Mouse (Mus musculus): ENCODE measurements at regions not wholly inside any gene's neighbourhood (a gene's known extent, or its start where the extent isn't known, plus 50 kb on each side); places are given as distances from the start of the nearest gene placed in this dataset.

DNA sequence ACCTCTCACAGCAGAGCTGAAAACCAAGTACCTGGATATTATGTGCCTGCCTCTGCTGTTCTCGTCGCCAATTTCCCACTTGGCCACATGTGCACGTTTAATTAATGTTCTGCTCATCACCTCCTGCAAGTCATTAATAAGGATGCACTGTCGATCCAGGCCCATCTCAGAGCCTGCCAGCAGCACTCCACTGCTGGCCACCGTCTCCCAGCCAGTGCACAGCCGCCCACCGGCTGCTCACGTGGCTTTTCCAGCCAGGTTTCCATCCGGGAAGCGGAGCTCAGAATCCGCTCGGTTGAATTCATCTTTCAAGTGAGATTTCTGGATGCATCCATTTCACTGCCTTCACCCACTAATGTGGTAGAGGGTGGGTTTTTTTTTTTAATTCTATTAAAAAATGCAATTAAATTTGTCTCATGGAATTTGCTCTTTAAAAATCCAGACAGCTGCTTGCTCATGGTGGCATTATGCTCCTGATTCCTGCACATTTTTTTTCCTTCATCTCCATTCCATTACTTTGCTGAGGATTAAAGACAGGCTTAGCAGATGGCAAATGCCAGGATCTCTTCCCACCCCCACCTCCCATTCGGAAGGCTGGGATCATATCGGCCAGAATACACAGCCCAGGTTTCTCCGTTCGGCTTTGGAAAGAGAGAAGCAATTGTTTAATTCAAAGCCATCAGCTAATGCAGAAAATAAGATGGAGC is 113.9 kb upstream of the Lmo4 start:
- H3K4me1 ChIP-seq = no peaks in the 10 kb centered on the region
- no peak for ATAC-seq (ENCODE audit: insufficient read depth, low FRiP score, low read depth)

DNA sequence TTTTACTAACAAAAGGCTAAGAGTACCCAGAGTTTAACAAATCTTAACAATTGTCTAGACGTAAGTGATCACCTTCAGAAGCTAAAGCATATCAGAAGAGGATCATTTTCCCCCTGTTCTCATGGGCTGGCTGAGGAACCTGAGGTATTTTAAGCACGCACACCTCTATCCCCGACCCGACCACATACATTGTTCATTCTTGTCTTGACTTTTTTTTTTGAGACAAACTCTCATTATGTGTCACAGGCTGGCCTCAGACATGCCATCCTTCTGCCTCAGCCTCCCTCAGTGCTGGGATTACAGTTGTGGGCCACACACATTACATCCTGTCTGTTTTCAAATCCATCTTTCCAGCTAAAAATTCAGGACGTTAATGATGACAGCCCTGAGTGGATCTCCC is 105.7 kb upstream of the Lmo4 start:
- ATAC-seq (ENCODE audit: insufficient read depth, low FRiP score, low read depth) = no peak
- no peak overlapping the region for H3K27ac ChIP-seq
- no peak overlapping the region for H3K9ac ChIP-seq
- no peaks in the 10 kb centered on the region for H3K27me3 ChIP-seq (replicated peaks)
- H3K9me3 ChIP-seq = no peaks in the 10 kb centered on the region
- 74% methylated on average over 5 of the region's 5 CpGs for WGBS
- no peak overlapping the region for H3K4me3 ChIP-seq (replicated peaks)
- no peaks in the 10 kb centered on the region for H3K4me1 ChIP-seq
- no peak overlapping the region for H3K4me2 ChIP-seq
- H3K36me3 ChIP-seq = no peaks in the 10 kb centered on the region

More for the DNA sequence above, 113.9 kb upstream of the Lmo4 start:
- no peak overlapping the region for H3K4me3 ChIP-seq (replicated peaks)
- no peak overlapping the region for H3K27ac ChIP-seq
- no peaks in the 10 kb centered on the region for H3K9me3 ChIP-seq
- no peaks in the 10 kb centered on the region for H3K27me3 ChIP-seq (replicated peaks)
- 68% methylated on average over 16 of the region's 16 CpGs for WGBS
- H3K36me3 ChIP-seq = no peaks in the 10 kb centered on the region
- no peak overlapping the region for H3K9ac ChIP-seq
- no peak overlapping the region for H3K4me2 ChIP-seq

DNA sequence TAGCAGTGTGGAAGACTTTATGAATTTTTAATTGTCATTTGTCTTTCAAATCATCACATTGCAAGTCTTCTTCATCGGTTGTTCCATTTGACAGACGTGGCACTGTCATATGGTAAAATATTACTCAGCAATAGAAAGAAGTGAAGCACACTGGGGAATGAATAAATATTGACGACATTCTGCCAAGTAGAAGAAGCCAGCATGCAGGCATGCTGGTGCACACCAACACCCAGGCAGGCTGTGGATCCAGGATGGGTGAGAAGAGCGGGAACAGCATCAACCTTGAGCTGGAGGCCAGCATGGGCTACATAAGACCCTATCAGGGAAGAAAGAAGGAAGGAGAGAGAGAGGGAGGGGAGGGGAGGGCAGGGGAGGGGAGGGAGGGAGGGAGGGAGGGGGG is 103.6 kb upstream of the Lmo4 start:
- WGBS = 68% methylated on average over 4 of the region's 4 CpGs
- ATAC-seq (ENCODE audit: insufficient read depth, low FRiP score, low read depth) = no peak

DNA sequence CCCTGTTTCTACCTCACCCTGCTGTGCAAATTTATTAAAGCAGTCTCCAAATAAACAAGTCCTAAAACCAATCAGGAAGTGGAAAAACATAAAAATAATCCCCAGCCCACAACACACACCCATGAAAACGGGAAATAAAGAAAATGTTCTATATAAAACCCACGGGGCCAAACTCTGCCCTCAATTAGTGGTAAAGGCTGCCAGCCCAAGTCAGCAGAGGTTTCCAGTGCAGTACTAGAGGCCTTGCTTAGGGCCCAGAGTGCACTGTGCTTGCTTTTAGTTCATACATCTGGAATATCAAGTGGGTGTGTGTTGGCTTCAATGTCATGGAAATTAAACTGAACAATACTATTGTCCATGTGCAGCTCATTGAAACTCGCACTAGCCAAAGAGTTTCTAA is 102.5 kb upstream of the Lmo4 start:
- Histone ChIP-seq H3K36me3 (no peaks in the 10 kb centered on the region), H3K4me2 (no peak overlapping the region), H3K27ac (no peak overlapping the region), H3K4me3 (replicated peaks) (no peak overlapping the region), H3K9me3 (no peaks in the 10 kb centered on the region), H3K27me3 (replicated peaks) (no peaks in the 10 kb centered on the region), H3K9ac (no peak overlapping the region), H3K4me1 (no peaks in the 10 kb centered on the region)
- WGBS = 69% methylated on average over 3 of the region's 3 CpGs
- ATAC-seq (ENCODE audit: insufficient read depth, low FRiP score, low read depth) = no peak

More for the DNA sequence above, 103.6 kb upstream of the Lmo4 start:
- H3K36me3 ChIP-seq = no peaks in the 10 kb centered on the region
- H3K9ac ChIP-seq = no peak overlapping the region
- H3K4me2 ChIP-seq = no peak overlapping the region
- H3K27me3 ChIP-seq (replicated peaks) = no peaks in the 10 kb centered on the region
- H3K9me3 ChIP-seq = no peaks in the 10 kb centered on the region
- no peak overlapping the region for H3K4me3 ChIP-seq (replicated peaks)
- no peak overlapping the region for H3K27ac ChIP-seq
- H3K4me1 ChIP-seq = no peaks in the 10 kb centered on the region

DNA sequence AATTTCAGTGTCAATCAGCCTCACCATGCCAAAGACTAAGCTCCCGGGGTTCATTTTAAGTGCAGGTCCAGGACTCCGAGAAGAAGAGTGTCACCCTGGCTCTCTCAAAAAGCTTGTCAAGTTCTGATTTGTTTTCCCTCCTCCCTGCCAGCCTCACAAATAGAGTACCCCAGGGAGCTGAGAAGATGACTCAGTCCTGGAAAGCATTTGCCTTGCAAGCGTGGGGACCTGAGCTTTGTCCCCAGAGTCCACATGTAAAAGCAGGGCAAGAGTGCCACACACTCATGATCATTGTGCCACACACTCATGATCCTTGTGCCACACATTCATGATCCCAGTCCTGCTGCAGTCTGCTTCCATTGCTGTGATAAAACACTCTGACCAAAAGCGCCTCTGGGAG is 100.4 kb upstream of the Lmo4 start:
- Histone ChIP-seq H3K4me3 (replicated peaks) (no peak overlapping the region), H3K4me1 (no peaks in the 10 kb centered on the region), H3K36me3 (no peaks in the 10 kb centered on the region), H3K4me2 (no peak overlapping the region), H3K9me3 (no peaks in the 10 kb centered on the region), H3K9ac (no peak overlapping the region), H3K27ac (no peak overlapping the region), H3K27me3 (replicated peaks) (no peaks in the 10 kb centered on the region)
- WGBS = 66% methylated on average over 4 of the region's 4 CpGs
- ATAC-seq (ENCODE audit: insufficient read depth, low FRiP score, low read depth) = no peak

DNA sequence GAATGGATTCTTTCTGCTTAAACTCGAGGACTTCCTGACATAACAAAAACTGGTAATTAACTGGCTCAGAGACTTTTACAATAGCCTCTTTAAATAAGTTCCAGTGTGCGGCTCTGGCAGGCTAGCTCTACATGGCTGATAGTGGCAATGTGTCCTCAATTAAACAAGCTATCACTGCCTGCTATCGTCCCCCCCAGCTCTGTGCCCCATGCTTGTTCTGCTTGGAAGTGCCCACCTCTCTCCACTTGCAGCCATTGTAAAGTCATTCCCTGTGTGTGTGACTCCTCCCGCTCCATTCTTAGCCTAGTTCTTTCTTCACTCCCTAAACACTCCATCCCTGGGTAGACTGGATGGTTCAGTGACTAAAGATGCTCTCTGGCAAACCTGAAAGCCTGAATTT is 99.9 kb upstream of the Lmo4 start:
- ATAC-seq (ENCODE audit: insufficient read depth, low FRiP score, low read depth) = no peak
- Histone ChIP-seq H3K4me3 (replicated peaks) (no peak overlapping the region), H3K27me3 (replicated peaks) (no peaks in the 10 kb centered on the region), H3K9me3 (no peaks in the 10 kb centered on the region), H3K4me2 (no peak overlapping the region), H3K27ac (no peak overlapping the region), H3K4me1 (no peaks in the 10 kb centered on the region), H3K9ac (no peak overlapping the region), H3K36me3 (no peaks in the 10 kb centered on the region)
- 69% methylated on average over 4 of the region's 4 CpGs for WGBS

DNA sequence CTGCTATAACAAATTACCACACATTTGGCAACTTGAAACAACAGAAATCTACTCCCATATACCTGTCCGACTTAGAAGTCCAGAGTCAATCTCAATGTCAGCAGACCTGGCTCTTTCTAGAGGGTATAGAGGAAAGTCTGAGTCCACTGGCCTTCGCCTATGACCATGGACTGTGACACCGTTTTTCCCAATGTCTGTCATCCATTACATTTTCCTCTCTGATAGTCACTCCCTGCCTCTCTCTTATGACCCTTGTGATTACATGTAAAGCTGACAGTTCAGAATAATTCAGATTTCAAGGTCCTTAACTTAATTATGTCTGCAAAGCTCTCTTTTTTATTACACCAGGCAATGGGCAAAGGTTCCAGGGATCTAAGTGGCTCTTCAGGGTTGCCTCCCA is 97.6 kb upstream of the Lmo4 start:
- WGBS = 88% methylated on average over 3 of the region's 3 CpGs
- H3K36me3 ChIP-seq = no peaks in the 10 kb centered on the region
- H3K4me3 ChIP-seq (replicated peaks) = no peak overlapping the region
- no peak overlapping the region for H3K27ac ChIP-seq
- no peak overlapping the region for H3K9ac ChIP-seq
- no peak overlapping the region for H3K4me2 ChIP-seq
- no peak for ATAC-seq (ENCODE audit: insufficient read depth, low FRiP score, low read depth)
- H3K4me1 ChIP-seq = no peaks in the 10 kb centered on the region
- H3K27me3 ChIP-seq (replicated peaks) = no peaks in the 10 kb centered on the region
- no peaks in the 10 kb centered on the region for H3K9me3 ChIP-seq

DNA sequence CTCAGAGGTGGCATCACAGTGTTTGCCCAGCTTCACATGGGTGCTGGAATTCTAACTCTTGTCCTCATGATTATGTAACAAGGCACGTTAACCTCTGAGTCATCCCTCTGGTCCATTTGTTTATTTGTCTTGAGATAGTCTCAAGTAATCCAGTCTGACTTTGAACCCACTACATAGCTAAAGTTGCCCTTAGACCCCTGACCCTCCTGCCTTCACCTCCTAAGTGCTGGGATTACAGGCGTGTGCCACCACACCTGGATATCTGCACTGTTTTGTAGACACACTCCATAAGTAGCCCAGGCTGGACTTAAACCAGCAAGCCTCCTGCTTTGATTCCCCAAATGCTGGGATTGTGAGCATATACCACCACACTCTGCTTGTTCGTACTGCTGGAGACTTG is 96.0 kb upstream of the Lmo4 start:
- 62% methylated on average over 3 of the region's 3 CpGs for WGBS
- Histone ChIP-seq H3K9ac (no peak overlapping the region), H3K27ac (no peak overlapping the region), H3K36me3 (no peaks in the 10 kb centered on the region), H3K9me3 (no peaks in the 10 kb centered on the region), H3K4me1 (no peaks in the 10 kb centered on the region), H3K4me2 (no peak overlapping the region), H3K4me3 (replicated peaks) (no peak overlapping the region), H3K27me3 (replicated peaks) (no peaks in the 10 kb centered on the region)
- no peak for ATAC-seq (ENCODE audit: insufficient read depth, low FRiP score, low read depth)

DNA sequence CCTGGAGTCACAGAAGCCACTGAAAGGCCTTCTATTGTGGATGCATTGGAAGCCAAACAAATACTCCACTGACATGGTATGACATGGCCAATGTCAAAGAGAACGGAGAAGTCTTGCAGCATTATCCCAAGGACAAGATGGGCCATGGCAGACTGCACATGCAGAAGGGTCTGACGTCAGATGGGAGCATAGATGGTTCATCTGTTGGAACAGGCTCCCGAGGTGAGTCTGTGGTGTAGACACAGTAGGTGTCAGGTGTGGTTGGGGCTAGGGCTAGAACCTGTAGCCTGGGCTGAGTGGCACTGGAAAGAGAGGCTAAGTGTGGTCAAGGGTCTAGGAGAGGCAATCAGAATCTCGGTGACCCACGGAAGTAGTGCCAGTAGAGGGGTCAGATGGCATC is 94.2 kb upstream of the Lmo4 start:
- Histone ChIP-seq H3K4me1 (no peaks in the 10 kb centered on the region), H3K9ac (no peak overlapping the region), H3K9me3 (no peaks in the 10 kb centered on the region), H3K4me3 (replicated peaks) (no peak overlapping the region), H3K4me2 (no peak overlapping the region), H3K27me3 (replicated peaks) (no peaks in the 10 kb centered on the region), H3K36me3 (no peaks in the 10 kb centered on the region), H3K27ac (no peak overlapping the region)
- 90% methylated on average over 5 of the region's 5 CpGs for WGBS
- ATAC-seq (ENCODE audit: insufficient read depth, low FRiP score, low read depth) = no peak

DNA sequence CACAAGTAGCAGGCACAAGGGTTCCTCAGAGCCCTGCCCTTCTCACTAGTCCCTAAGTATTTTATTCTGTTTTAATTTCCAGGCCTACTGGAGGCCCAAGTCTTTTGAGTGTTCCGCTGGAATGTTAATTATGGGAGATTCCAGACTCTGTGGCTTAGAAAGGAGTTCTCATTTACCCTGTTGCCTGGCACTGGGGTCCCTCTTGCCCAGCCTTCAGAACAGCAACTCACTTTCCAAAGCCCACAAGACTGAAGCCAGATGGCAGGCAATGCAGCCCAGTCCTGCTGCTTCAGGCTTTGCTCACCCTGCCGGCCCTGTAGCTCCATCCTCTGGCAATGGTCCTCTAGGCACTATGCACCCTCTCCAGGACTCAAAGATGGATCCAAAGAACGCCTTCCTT is 84.5 kb upstream of the Lmo4 start:
- 70% methylated on average over 3 of the region's 3 CpGs for WGBS
- ATAC-seq (ENCODE audit: insufficient read depth, low FRiP score, low read depth) = no peak
- H3K36me3 ChIP-seq = no peaks in the 10 kb centered on the region

DNA sequence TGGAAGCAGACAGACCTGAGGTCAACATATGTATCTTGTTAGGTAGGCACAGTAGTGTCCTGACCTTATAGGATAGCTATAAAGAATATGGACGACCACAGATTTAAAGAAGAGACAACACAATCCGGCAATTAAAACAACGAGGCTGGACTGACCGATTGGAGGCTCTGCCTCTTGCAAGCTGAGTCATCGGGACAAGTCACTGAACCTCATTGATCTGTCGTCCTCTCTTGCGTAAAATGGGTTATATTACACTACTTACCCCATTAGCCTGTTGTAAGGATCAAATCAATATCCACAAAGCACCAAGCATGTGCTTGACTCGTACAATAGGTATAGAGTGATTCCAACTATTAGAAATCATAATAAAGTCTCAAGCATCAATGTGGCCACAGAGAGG is 81.1 kb upstream of the Lmo4 start:
- no peak for ATAC-seq (ENCODE audit: insufficient read depth, low FRiP score, low read depth)
- no peaks in the 10 kb centered on the region for H3K36me3 ChIP-seq
- 89% methylated on average over 8 of the region's 8 CpGs for WGBS
- no peak overlapping the region for H3K4me2 ChIP-seq
- no peaks in the 10 kb centered on the region for H3K9me3 ChIP-seq
- no peak overlapping the region for H3K9ac ChIP-seq
- no peaks in the 10 kb centered on the region for H3K27me3 ChIP-seq (replicated peaks)
- H3K4me1 ChIP-seq = no peaks in the 10 kb centered on the region
- no peak overlapping the region for H3K27ac ChIP-seq
- no peak overlapping the region for H3K4me3 ChIP-seq (replicated peaks)

More for the DNA sequence above, 84.5 kb upstream of the Lmo4 start:
- Histone ChIP-seq H3K27me3 (replicated peaks) (no peaks in the 10 kb centered on the region), H3K9ac (no peak overlapping the region), H3K27ac (no peak overlapping the region), H3K9me3 (no peaks in the 10 kb centered on the region), H3K4me3 (replicated peaks) (no peak overlapping the region), H3K4me2 (no peak overlapping the region), H3K4me1 (no peaks in the 10 kb centered on the region)

DNA sequence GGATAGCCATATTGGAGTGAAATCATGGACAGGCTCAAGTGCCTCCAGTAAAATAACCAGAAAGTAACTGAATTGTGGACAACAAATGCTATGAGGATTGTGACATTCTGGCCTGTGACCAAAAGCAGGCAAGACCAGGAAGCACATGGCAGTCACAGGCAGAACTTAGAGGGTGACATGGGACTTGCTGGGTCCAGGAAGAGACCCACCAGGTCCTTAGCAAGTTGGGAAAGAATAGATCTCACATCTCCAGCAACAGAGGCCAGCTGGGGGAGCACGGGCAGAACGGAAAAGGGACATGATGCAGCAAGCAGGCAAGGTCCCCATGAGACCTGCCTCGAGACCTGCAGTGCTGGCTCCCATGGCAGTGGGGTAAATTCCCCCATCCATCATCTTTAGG is 79.3 kb upstream of the Lmo4 start:
- Histone ChIP-seq H3K36me3 (no peaks in the 10 kb centered on the region), H3K9ac (no peak overlapping the region), H3K9me3 (no peaks in the 10 kb centered on the region), H3K4me3 (replicated peaks) (no peak overlapping the region), H3K4me2 (no peak overlapping the region), H3K27ac (no peak overlapping the region), H3K27me3 (replicated peaks) (no peaks in the 10 kb centered on the region), H3K4me1 (no peaks in the 10 kb centered on the region)
- ATAC-seq (ENCODE audit: insufficient read depth, low FRiP score, low read depth) = no peak
- 76% methylated on average over 3 of the region's 3 CpGs for WGBS

DNA sequence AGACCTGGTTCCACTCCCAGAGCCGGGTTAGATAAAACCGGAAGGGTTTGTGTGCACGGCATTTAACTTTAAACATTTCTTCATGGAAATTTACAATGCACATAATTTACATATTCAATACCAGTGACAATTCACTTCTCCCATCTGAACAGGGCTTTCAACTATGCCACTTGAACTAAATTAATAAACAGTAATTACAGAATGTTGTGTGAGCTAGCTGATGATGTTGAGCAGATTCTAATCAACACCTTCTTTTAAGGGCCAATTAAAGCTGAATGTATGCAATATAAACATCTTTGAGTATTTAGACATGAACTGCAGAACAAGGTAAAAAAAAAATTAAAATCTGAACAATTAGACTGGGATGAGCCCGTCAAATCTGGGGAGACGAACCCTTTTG is 68.1 kb upstream of the Lmo4 start:
- no peak for ATAC-seq (ENCODE audit: insufficient read depth, low FRiP score, low read depth)
- Histone ChIP-seq H3K27me3 (replicated peaks) (no peaks in the 10 kb centered on the region), H3K4me2 (no peak overlapping the region), H3K4me3 (replicated peaks) (no peak overlapping the region), H3K27ac (no peak overlapping the region), H3K9me3 (no peaks in the 10 kb centered on the region), H3K9ac (no peak overlapping the region), H3K36me3 (no peaks in the 10 kb centered on the region), H3K4me1 (no peaks in the 10 kb centered on the region)
- WGBS = 86% methylated on average over 5 of the region's 5 CpGs
